Mouse (Mus musculus): Measurements from ENCODE around the gene Itpka.

DNA sequence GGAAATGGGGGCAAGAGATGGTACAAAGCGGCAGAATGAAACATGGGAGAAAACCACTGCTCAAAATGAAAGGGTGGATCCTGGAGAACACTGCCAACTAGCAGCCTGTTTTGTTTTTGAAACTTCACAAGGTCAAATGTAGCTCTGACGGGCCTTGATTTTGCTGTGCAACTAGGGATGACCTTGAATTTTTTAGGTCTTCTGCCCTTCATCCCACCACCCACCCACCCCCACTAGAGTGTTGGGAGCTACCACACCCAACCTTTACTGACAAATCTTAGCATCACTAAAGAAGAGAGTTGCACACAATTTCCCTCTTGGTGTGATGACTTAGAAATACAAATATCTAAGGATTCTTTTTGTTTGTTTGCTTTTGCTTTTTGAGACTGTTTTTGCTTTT lies 47.9 kb downstream of the Itpka start:
- TF ChIP-seq POLR2A (IDR thresholded peaks at IDR 0.05; ENCODE audit: extremely low read depth, insufficient read depth, low read length): no peak
- TF ChIP-seq CTCF (IDR thresholded peaks at IDR 0.05; ENCODE audit: extremely low read depth, insufficient read depth, low read length): no peak
